Mouse (Mus musculus) fat pad, adult 2 months (tissue): Measurements from ENCODE around the gene Gpank1.

Experiments used
- DNase-seq: peaks from one replicate; pipeline ENCODE4 v3.0.0-alpha.2; 2011; ENCODE audit warnings: low read depth, low spot score; ENCODE audit errors: extremely low read depth

Gene Gpank1

DNA sequence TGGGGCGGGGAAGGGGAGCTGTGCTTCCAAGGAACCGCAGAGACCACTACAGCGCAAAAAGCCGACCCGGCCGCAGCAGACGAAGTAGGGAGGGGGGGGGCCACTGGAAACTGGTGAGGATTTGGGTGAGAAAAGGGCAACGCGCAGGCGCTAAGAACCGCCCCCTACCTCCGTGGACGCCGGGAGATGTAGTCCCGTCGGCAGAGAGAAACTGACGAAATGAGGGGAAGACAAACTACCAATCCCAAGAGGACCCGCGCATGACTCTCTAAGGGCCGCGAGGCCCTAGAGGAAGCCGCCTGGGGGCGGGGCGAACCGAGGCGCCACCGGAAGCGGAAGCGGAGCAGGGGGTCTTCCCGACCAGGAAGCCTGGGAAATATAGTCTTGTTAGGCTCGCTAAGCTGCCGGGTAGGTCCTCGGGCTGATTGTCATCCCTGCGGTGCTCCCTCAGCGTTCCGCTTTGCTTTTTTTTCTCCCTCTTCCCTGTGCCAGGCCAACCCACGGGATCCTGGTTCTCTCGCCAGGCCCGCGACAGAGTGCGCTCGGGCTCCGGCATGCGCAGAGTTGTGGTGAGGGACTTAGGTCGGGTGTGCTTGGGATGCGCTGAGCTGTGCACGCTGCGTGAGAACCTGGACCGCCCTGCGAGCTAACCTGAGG, at the start of gene Gpank1:
TSS of gene Gpank1 (plus strand) at position 313 of the 657 bp plus-strand sequence.
- DNase-seq, result peak; percentile 84

DNA sequence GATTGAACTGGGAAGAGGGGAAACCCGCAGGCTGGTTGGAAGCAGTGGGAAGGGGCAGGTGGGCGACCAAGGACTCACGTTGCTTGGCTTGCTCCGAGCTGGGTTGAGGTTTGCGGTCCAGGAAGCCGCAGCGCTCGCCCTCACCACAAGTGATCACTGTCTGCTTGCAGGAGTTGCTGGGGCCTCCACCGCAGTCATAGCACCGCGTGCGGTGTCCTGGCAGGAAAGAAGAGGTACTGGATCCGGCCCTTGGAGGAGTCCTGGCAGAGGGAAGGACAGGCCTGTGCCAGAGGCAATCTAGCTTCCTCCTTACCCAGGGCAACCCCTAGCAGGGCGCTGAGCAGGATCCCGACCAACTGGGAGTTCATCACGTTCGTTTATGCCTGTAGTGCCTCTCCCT, 47.2 kb upstream of the Gpank1 start:
- no peak for DNase-seq

DNA sequence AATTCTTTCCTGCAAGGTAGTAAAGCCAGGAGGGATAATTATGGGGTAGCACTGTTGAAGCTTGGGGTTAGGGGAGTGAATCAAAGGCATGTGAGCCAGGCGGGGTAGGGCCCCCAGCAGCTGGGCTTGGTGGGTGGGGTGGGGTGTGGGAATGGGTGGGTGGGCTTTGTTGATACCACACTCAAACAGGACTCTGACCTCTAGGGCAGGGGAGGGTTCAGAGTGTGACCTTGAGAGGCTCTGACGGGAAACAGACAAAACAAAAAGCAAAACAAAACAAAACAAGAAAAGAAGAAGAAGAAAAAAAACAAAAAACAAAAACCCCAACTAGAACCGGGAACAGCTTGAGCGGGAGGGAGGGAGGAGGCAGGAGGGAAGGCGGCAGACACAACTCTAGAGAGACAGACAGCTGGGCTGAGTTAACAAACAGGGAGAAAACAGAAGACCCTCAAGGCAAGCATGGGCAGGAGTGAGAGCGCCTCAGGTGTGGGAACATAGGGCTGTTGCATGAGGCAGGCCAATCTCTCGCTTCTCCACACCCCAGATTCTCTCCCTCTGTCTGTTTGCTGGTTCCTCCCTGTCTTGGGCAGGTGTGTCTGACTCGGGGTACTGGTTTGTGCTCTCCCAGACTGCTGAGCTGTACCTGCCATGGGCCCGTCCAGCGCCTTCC, 44.6 kb upstream of the Gpank1 start, which contains the start of gene Ly6g6e:
TSS of gene Ly6g6e (plus strand) at position 396 of the 670 bp plus-strand sequence.
- no peak for DNase-seq

DNA sequence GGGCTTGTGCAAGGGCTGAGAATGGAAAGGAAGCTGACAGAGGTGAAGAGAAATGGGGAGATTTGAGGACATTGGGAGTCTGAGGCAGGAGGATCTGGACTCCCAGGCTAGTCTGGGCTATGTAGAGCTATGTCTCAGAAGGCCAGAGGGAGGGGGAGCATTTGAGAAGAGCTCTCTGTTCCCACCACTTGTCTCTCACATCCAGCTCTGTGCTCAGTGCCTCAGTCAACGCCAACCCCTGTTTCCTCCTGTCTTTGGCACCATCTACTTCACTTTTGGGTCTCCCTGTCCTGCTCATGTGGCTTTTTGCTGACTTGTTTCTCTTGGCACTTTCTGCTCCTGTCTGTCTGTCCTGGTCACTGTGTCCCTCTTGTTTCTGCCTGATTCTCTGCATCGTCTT, 44.0 kb upstream of the Gpank1 start:
- DNase-seq, result no peak

DNA sequence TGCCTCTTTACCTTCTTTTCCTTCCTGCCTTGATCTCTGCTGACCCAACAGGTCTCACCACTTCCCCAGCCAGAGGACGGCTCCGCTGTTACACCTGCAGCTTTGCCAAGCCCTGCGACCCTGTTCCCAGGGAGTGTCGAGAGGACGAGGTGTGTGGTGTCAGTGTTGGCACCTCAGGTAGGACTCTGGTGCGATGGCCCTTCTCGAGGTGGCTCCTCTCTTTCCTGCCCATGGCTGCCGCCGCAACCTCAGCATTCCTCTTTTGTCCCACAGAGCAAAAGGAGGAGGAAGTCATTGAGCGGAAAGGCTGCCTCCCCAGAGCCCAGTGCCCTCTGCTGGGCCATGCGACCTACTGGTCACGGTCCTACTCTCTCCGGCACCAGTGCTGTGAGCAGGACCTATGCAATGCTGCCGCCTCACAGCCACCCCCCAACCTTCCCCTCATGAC, 43.4 kb upstream of the Gpank1 start, which contains the start of gene Ly6g6d:
TSS of gene Ly6g6d (minus strand) at position 280 of the 448 bp plus-strand sequence.
- no peak for DNase-seq

DNA sequence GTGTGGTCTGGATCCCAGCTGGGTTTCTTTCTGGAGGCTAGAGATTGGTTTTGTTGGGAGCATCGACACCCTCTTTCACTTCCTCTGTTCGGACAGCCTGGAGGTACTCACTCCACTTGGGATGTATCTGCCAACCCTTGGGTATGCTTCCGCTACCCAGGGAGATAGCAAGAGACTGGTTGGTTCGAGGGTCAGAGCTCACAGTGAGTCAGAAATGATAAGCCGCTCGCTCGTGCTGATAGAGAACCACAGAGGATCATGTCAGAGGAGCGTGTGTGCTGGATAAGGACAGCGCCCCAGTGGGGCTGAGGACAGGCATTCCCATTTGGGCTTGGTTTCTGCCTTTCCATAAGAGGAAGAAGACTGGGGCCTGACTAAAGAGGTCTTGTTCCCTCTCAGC, 41.5 kb upstream of the Gpank1 start:
- no peak for DNase-seq

DNA sequence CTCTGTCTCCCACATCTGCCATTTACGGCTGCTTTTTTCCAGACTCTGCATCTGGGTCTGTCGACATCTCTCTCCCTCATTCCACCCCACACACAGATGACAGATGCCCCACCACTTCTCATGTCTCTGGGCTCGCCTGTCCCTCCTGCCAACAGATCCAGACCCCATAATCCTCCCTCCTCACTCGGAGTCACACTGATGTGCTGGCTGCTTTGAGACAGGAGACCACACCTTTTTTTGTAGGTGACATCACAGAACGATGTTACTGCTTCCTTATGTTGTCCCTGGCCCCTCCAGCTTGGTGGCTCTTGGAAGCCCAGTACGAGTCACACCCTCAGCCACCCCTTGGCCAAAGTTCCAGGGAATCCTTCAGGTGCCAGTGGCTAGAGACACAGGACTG, 41.0 kb upstream of the Gpank1 start:
- DNase-seq, result no peak

DNA sequence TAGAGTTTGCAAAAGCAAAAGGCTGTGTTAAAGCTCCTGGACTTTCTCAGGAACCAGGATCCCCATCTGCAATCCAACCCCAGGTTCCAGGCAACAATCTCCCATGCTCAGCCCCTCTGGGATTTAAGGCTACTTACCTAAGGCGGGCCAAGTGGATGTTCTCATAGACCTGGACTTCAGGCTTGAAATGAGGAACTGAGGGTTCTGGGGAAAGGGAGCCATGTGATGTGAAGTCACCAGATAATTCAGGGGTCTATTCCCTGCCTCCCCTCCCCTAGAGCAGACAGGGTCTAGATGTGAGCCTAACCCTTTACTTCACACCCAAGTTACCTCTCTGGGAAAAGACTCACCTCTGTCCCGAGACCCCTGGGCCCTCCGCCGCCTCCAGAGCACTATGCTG, 40.5 kb upstream of the Gpank1 start:
- DNase-seq, result no peak

DNA sequence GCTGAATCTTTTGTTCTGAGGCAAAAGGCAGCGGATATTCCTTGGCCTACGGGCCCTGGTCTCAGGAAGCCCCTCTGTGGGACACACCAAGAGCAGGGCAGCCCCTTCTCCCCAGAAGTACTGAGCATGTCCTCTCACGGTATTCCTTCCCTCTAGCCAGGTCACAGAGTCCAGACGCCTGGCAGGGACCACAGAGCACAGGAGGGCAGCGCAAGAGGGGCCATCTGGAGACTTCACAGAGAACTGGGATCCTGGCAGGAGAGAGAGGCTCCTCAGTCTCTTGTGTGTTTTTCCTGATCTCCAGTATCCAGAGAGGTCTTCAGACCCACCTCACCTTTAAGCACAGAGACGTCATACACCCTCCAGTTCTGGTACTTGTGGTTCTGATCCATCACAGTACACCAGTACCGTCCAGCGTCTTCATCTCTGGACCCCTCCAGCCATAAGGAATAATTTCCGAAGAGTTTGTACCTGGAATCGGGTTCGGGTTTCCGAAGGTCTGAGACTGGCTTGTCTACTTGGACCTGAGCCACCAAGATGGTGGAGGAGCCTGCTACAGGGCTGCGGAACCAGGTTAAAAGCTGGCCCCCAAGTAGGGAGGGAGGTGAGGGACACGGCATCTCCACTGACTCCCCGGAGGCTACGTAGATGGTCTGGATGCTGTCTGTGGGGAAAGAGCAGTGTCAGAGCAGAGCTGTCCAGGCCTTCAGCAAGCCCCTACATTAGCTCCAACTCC, 38.2 kb upstream of the Gpank1 start:
- DNase-seq, result no peak

DNA sequence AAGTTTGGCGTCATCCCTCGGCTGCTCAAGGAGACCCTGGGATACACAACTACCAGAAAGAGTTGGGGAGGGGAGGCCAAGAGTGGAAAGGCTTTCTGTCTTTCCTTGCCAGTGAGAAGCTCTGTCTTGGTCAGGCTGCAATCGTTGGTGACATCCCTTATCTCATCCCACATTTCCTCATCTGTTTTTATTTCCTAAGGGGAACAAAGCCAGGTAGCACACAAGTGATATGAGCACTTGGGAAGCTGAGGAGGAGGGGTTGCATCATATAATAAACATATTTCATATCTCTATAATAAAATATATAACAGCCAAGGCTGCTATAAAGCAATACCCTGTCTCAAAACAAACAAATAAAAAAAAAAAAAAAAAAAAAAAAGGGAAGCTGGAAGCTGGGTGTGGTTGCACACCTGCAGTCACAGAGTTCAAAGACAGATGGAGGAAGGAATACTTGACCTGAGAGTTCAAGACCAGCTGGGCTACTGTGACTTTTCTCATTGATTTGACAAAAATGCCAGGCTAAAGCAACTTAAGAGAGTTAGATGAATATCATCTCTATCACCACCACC, 37.2 kb upstream of the Gpank1 start:
- no peak for DNase-seq

DNA sequence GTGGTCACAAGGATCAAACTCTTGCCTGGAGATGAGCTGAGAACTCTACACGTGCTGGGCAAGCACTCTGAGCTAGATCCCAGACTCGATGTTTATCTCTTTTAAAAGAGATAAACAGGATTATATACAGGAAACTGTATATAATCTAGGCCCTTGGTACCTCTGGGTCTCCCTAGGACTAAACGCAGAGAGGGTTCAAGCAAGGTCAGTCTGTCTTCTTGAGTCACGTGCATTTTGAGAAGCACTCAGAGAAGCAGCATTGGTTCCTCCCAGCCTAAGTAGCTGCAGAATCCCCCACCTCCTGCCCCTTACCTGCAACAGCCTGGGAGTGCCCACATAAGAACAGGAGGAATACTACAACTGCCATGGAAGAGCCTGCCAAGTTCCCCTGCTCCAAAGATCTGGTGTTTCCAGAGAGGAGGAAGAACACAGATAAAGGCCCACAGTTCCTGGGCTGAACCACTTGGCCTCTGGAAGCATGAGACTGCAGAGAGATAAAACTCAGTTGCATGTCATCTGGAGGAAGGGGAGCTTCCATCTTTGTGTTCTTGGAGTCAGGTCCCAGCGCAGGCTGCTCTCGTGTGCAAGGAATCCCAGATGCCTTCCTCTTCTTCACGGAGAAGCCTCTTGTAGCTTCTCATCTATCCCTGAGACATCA, 35.9 kb upstream of the Gpank1 start, which contains the start of gene Ly6g6f:
TSS of gene Ly6g6f (minus strand) at position 403 of the 658 bp plus-strand sequence.
- no peak for DNase-seq

DNA sequence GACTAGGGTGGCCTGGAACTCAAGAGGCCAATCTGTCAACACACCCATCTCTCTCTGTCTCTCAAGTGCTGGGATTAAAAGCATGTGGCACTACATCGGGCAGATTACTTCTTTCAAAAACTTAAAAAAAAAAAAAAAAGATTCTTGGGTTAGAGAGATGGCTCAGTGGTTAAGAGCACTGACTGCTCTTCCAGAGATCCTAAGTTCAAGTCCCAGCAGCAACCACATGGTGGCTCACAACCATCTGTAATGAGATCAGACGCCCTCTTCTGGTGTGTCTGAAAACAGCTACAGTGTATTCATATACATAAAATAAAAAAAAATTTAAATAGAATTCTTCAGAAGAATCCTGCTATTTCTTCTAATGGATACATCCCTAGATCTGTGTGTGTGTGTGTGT, 33.1 kb upstream of the Gpank1 start:
- DNase-seq, result no peak

DNA sequence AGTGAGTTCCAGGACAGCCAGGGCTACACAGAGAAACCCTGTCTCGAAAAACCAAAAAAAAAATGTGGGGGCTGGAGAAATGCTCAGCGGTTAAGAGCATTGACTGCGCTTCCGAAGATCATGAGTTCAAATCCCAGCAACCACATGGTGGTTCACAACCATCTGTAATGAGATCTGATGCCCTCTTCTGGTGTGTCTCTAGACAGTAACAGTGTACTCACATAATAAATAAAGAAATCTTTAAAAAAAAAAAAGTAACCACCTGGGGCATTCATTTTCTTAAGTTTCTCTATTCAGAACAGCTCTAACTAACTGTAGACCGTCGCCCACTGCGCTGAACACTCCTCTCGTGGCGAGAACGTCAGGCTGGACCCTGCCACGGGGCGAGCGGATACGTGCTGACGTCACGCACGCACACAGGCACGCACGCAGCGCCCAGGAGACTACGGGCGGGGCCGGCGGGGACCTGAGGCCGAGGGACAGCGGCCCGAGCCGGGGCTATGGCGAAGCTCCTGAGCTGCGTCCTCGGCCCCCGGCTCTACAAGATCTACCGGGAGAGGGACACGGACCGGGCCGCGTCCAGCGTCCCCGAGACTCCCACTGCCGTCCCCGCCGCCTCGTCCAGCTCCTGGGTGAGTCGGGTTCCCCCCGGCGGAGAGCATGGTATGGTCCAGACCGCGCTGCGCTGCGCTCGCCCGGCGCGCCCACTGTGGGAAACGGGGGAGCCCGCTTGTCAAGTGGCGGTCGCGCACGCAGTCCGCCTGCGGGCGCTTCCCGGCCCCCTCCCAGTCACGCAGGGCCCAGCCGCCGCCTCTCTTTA, 32.2 kb upstream of the Gpank1 start, which contains the start of gene Abhd16a:
TSS of gene Abhd16a (plus strand) at position 439 of the 820 bp plus-strand sequence.
- no peak for DNase-seq

DNA sequence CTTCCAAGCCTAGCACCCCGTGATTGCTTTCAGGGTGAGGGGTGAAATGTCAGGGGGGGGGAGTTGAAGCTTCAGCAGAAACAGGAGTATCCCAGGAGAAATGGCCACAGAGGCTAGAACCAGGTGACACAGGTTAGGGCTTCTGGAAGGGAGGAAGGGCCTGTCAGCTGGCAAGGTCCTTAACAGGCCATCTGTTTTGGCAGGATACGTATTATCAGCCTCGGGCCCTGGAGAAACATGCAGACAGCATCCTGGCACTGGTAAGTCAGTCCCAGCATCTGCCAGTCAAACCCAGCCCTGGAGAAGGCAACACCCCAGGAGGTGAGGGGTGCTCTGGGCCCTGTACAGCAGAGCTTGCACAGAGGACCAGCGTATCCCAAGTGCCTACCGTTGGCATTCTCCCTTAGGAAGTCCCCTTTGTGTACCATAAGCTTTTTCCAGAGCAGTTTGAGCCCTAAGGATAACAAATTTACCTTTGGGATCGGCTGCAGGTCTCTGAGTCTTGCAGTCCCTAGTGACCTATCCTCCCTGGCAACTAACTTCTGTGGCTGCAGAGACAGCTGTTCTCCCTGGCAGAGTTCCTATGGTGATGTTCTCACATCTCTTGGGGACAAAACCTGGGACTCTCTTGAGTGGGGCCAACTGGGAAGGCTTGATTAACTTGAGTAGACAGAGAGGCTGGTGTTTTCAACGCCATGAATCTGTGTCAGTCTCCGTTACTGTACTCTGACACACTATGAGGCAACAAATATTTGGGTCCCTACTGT, 30.9 kb upstream of the Gpank1 start:
- no peak for DNase-seq

DNA sequence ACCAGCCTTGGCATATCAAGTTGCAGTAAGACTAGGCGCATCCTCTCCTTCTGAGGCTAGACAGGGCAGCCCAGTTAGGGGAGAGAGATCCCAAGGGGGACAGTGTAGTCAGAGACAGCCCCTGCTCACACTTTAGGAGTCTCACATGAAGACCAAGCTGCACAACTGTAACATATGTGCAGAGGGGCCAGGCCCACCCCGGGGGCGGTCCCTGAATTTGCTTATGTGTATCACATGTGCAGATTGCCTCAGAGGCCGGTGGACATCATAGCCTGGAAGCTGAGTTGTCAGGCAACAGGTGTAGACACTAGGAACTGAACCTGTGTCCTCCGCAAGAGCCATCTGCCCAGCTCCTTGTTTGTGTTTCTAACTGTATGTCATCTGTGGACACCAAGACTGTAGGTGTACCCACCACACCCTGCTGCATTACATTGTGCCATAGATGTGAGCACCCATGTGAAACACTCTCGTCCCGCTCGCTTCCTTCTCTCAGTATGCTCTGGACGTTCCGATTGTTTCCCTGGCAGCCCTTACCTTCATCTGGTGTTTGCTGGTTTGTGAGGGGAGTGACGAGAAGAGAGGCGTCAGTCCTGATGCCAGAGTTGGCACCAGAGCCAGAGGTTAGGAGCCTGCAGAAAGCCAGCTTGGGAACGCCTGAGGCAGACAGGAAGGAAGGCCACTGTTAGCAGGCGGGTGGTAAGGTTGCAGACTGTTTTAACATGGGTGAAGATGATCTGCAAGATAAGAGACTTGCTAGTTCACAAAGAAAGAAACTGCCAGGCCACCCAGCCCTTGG, 28.7 kb upstream of the Gpank1 start:
- DNase-seq, result no peak

DNA sequence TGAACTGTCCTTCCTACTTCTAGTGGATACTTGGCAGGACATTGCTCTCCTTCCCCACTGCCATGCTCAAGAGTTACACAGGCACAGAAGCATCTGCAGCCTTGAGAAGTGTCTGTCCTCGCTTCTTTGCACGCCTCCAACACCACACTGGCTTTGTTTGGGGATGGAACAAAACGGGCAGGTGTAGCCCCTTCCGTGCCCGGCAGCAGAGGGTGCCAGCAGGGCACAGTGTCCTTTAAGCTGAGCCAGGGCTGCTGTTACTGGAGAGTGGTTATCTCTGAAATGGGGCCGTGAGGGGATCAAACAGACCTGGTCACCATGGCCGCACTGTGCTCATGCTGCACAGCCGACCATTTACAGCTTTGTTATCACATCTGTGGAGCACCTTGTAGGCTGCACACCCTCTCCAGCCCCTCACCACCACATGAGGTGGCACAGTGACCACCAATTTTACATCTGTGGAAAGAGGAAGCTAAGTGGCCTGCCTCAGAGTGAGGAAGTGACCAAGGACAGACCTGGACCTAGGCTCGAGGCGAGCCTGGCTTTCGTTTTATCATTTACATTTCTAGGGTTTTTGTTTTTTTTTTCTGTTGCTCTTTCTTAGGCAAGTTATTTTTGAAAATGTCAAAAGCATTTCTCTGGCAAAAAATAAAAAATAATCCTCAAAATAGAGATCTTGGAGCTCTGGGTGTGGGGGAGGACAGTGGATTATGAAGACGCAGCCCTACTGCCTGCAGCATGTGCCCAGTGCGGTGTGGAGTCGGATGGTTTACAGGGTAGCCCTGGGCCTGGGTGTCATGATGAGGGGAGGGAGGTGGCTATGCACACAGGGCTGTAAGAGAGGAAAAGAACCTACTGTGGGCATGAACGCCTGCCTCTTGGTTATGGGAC, 26.5 kb upstream of the Gpank1 start:
- no peak for DNase-seq

DNA sequence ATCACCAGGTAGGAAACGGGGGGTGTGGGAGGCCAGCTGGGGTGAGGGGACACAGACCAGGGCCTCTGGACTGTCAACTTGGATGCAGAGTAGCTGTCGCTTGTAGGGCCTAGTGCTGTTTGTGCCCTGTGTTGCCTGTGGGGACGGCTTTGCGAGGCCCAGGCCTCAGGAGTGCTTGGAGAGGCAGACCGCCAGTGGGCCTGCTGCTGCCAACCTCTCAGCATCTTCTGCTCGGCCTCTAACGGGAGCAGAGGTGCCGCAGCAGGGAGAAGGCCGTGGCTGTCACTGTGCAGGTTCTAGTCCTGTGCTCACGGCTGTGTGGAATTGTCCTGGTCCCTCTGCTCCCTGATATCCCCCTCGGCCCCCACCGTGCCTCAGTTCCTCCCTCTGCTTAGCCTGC, 24.7 kb upstream of the Gpank1 start:
- DNase-seq, result no peak
